Mouse (Mus musculus) heart, postnatal 0 days (tissue): ENCODE results near the gene Tcl1b2. TPM values are rescaled to one million over a fixed set of nuclear protein-coding genes. Genes with fewer than 3 reads are reported as not detected.

ENCODE experiments used
- ATAC-seq: fragments of 200-750 bp; cut with Nextera tagmentation; 2 replicates; pipeline ENCODE4 v1.8.0; 2017; ENCODE audit warnings: low read depth, moderate number of reproducible peaks, moderate library complexity; ENCODE audit not compliant: insufficient read depth
- DNase-seq: peaks from one replicate; pipeline ENCODE4 v3.0.0-alpha.2; 2016; ENCODE audit warnings: low spot score
- H3K27ac ChIP-seq: fragments of 300-500 bp; sonication (generic); 2 replicates; pipeline ENCODE4 v1.5.1; 2014; ENCODE audit warnings: low read depth, mild to moderate bottlenecking
- H3K27me3 ChIP-seq: fragments of 300-500 bp; sonication (generic); 2 replicates; pipeline ENCODE4 v1.6.1; 2014; ENCODE audit warnings: low read length, mixed read lengths; ENCODE audit not compliant: control insufficient read depth, insufficient read depth
- H3K36me3 ChIP-seq: fragments of 300-500 bp; sonication (generic); replicated peaks from 2 replicates; pipeline ENCODE4 v1.6.1; 2014; ENCODE audit warnings: low read length, mixed read lengths; ENCODE audit not compliant: control insufficient read depth, insufficient read depth
- H3K4me1 ChIP-seq: fragments of 300-500 bp; sonication (generic); 2 replicates; pipeline ENCODE4 v1.6.1; 2014; ENCODE audit warnings: antibody characterized with exemption; ENCODE audit not compliant: control insufficient read depth, insufficient read depth
- H3K4me2 ChIP-seq: fragments of 300-500 bp; sonication (generic); 2 replicates; pipeline ENCODE4 v1.6.1; 2014; ENCODE audit warnings: low read depth, mild to moderate bottlenecking, low read length, moderate library complexity
- H3K4me3 ChIP-seq: fragments of 300-500 bp; sonication (generic); 2 replicates; pipeline ENCODE4 v1.5.1; 2014; ENCODE audit warnings: low read depth, low read length
- H3K9ac ChIP-seq: fragments of 300-500 bp; sonication (generic); replicated peaks from 2 replicates; pipeline ENCODE4 v1.6.1; 2014; ENCODE audit warnings: low read depth, low read length, mixed read lengths
- H3K9me3 ChIP-seq: fragments of 300-500 bp; sonication (generic); replicated peaks from 2 replicates; pipeline ENCODE4 v1.6.1; 2016; ENCODE audit warnings: low read length; ENCODE audit not compliant: control insufficient read depth
- CTCF ChIP-seq: IDR thresholded peaks from 2 replicates; pipeline ENCODE4 v1.5.1; 2016; ENCODE audit warnings: antibody characterized with exemption, control low read depth, low read depth
- EP300 ChIP-seq: IDR thresholded peaks from 2 replicates; pipeline ENCODE4 v1.6.1; 2016; ENCODE audit warnings: antibody characterized with exemption, low read depth
- WGBS: fragments of 180-500 bp; shearing (Covaris S2); extraction: QIAGEN DNeasy Blood & Tissue Kit; methylation state at CpG from one replicate; pipeline ENCODE4 v1.1.7; 2014; 5-methylcytosine and 5-hydroxymethylcytosine counted together
- polyA plus RNA-seq: library from polyadenylated mRNA; unstranded; fragments of >200 nt; fragmentation: Nextera tagmentation; extraction: Ambion mirVana; gene quantifications from 2 replicates; pipeline ENCODE4 v1.2.1, GENCODE M21; 2015
- total RNA-seq: library from RNA; depleted of rRNA; stranded (reverse); fragments of >200 nt; gene quantifications from 2 replicates; pipeline ENCODE4 v1.2.3, GENCODE M21; 2014; ENCODE audit warnings: low replicate concordance; rRNA removed

Tcl1b2 gene
- total RNA-seq (not detected in 2 replicates), polyA plus RNA-seq (not detected in 2 replicates)

GRCm38 (mm10) chr12:105145714-105146113, at the start of gene Tcl1b2:
TSS of gene Tcl1b2 (plus strand) at chr12:105146014.
- H3K4me3 ChIP-seq = no peak within 1 kb of the TSS
- TF ChIP-seq CTCF (no peak), EP300 (no peak)
- WGBS = 68% methylated on average over 3 of the region's 3 CpGs
- no peak within 1 kb of the TSS for H3K4me2 ChIP-seq
- H3K9ac ChIP-seq = no peak within 1 kb of the TSS
- H3K9me3 ChIP-seq = no peaks in the 10 kb centered on the region
- H3K27ac ChIP-seq = no peak within 1 kb of the TSS
- ATAC-seq = no peak
- DNase-seq = no peak
- no peaks in the 10 kb centered on the region for H3K27me3 ChIP-seq
- no peaks in the 10 kb centered on the region for H3K4me1 ChIP-seq
- H3K36me3 ChIP-seq = no peaks in the 10 kb centered on the region

DNA sequence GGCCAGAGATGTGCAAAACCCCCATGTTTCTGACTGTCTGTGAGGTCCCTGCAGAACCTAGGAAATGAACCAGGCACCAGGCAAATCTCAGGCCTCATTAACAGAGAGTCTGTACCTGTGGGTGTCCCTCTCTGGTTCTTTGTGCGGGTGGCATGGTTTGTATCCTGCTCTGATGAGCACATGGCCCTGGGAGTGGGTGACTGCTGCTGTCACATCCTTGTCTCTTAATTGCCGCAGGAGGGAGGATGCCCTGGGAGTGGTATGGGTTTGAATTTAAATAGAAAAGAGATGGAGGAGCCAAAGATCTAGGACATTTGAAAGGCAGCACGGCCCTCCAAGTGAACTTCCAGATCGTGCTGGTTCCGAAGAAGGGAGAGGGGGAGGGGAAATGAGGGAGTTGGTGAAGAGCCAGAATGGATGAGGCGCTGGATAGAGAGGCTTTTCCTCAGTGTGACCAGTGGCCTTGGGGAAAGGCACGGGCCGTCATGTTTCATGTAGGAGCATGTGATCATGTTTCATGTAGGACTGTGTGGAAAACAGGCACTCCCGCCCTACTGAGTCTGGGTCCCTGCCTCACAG, 46.3 kb upstream of the Tcl1b2 start:
- WGBS = 49% methylated on average over 9 of the region's 9 CpGs
- H3K9me3 ChIP-seq = no peaks in the 10 kb centered on the region

DNA sequence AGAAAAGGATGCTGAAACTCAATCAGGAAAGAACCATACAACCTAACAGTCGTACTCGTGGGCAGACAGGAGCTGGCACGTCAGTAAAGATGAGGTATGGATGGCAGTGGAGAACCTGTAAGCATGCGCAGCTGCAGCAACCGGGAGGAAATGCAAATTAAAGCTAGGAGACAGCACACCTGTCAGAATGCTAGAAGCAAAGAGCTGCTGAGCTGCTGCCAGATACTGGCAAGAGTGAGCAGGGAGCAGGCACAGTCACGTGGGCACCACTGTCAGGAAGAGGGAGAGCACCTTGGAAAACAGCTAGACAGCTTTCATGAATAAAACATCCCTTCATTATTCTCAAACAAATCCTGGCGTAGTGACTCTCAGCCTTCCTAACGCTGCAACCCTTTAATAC, 42.9 kb upstream of the Tcl1b2 start:
- DNase-seq = no peak
- Histone ChIP-seq H3K9me3 (no peaks in the 10 kb centered on the region), H3K9ac (no peak overlapping the region), H3K4me1 (no peaks in the 10 kb centered on the region), H3K27ac (no peak overlapping the region), H3K27me3 (0 out of 2 replicates have a peak, but pooled peaks cover 13% of the 10 kb centered on the region), H3K4me2 (no peak overlapping the region), H3K4me3 (no peak overlapping the region), H3K36me3 (no peaks in the 10 kb centered on the region)
- TF ChIP-seq EP300 = no peak
- no peak for TF ChIP-seq CTCF
- ATAC-seq = no peak
- 50% methylated on average over 8 of the region's 8 CpGs for WGBS

More for the DNA sequence above, 46.3 kb upstream of the Tcl1b2 start:
- no peak for ATAC-seq
- no peak overlapping the region for H3K9ac ChIP-seq
- no peaks in the 10 kb centered on the region for H3K4me1 ChIP-seq
- TF ChIP-seq EP300 = no peak
- TF ChIP-seq CTCF = no peak
- no peak overlapping the region for H3K27ac ChIP-seq
- DNase-seq = no peak
- no peak overlapping the region for H3K4me3 ChIP-seq
- no peaks in the 10 kb centered on the region for H3K36me3 ChIP-seq
- H3K27me3 ChIP-seq = 0 out of 2 replicates have a peak, but pooled peaks cover 13% of the 10 kb centered on the region
- no peak overlapping the region for H3K4me2 ChIP-seq

- no peak overlapping the region for H3K9ac ChIP-seq
- H3K9me3 ChIP-seq = no peaks in the 10 kb centered on the region
- no peak overlapping the region for H3K4me2 ChIP-seq
- WGBS = 4% methylated on average over 4 of the region's 4 CpGs
- no peak overlapping the region for H3K27ac ChIP-seq
- 0 out of 2 replicates have a peak, but pooled peaks cover 11% of the 10 kb centered on the region for H3K27me3 ChIP-seq
- TF ChIP-seq EP300 = no peak
- peak; percentile 78 for TF ChIP-seq CTCF
- no peak overlapping the region for H3K4me3 ChIP-seq
- H3K36me3 ChIP-seq = no peaks in the 10 kb centered on the region
- no peaks in the 10 kb centered on the region for H3K4me1 ChIP-seq
- ATAC-seq (no peak), DNase-seq (peak; percentile 57)
These were observed 41.8 kb upstream of the Tcl1b2 start for GRCm38 (mm10) chr12:105104036-105104435.

GRCm38 (mm10) chr12:105105326-105105725, 40.5 kb upstream of the Tcl1b2 start:
- H3K4me2 ChIP-seq = no peak overlapping the region
- 68% methylated on average over 5 of the region's 5 CpGs for WGBS

DNA sequence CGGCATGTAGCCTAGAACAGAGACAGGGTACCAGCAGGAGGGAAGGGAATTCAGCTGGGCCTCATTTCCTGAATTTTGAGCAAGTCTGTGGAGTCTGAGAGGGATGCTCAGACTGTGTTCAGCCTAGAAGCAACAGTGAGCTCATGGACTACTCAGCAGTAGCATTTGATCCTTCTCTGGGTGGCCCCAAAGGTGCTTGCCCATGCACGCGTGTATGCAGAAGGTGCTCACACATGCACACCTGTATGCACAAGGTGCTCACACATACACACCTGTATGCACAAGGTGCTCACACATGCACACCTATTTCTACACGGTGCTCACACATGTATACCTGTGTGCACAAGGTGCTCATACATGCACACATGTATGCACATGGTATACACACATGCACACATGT, 37.0 kb upstream of the Tcl1b2 start:
- DNase-seq (no peak), ATAC-seq (no peak)
- Histone ChIP-seq H3K4me2 (no peak overlapping the region), H3K36me3 (no peaks in the 10 kb centered on the region), H3K4me3 (no peak overlapping the region), H3K9ac (no peak overlapping the region), H3K27ac (no peak overlapping the region), H3K27me3 (no peaks in the 10 kb centered on the region), H3K9me3 (no peaks in the 10 kb centered on the region), H3K4me1 (no peaks in the 10 kb centered on the region)
- TF ChIP-seq CTCF (no peak), EP300 (no peak)
- 86% methylated on average over 4 of the region's 4 CpGs for WGBS

More at GRCm38 (mm10) chr12:105105326-105105725, 40.5 kb upstream of the Tcl1b2 start:
- Histone ChIP-seq H3K27me3 (0 out of 2 replicates have a peak, but pooled peaks cover 11% of the 10 kb centered on the region), H3K9ac (no peak overlapping the region), H3K36me3 (no peaks in the 10 kb centered on the region), H3K4me1 (no peaks in the 10 kb centered on the region), H3K9me3 (no peaks in the 10 kb centered on the region), H3K4me3 (no peak overlapping the region), H3K27ac (no peak overlapping the region)
- TF ChIP-seq CTCF (no peak), EP300 (no peak)
- ATAC-seq (no peak), DNase-seq (no peak)
